Mouse (Mus musculus) inflammation-experienced regulatory T-cells, adult 6 months (primary cell): ENCODE results near the gene Panx3. TPM values are rescaled to one million over a fixed set of nuclear protein-coding genes. Genes with fewer than 3 reads are reported as not detected.

Experiments
- ATAC-seq: one replicate; pipeline ENCODE4 v1.8.0; 2017
- polyA plus RNA-seq, 3 experiments: library from polyadenylated mRNA; unstranded; fragments of 100-300 nt; shearing (Covaris generic); gene quantifications; one replicate each; pipeline ENCODE4 v1.2.1; 2017

Gene Panx3
- polyA plus RNA-seq, 3 experiments from 2014 or later: not detected

- ATAC-seq: no peak
Measured at GRCm38 (mm10) chr9:37632305-37632704, 36.7 kb downstream of the Panx3 start.

GRCm38 (mm10) chr9:37629941-37630340 is 39.1 kb downstream of the Panx3 start:
- no peak for ATAC-seq

- ATAC-seq: no peak
Measured at GRCm38 (mm10) chr9:37628581-37628980, 40.5 kb downstream of the Panx3 start.

- no peak for ATAC-seq
Measured at GRCm38 (mm10) chr9:37627263-37627662, 41.8 kb downstream of the Panx3 start.

- no peak for ATAC-seq
Measured at GRCm38 (mm10) chr9:37626103-37626567, 42.9 kb downstream of the Panx3 start.

- ATAC-seq: no peak
Measured at GRCm38 (mm10) chr9:37625641-37626040, 43.4 kb downstream of the Panx3 start.

GRCm38 (mm10) chr9:37625129-37625528 is 43.9 kb downstream of the Panx3 start:
- peak; percentile 25 for ATAC-seq

GRCm38 (mm10) chr9:37624502-37624901 is 44.5 kb downstream of the Panx3 start:
- ATAC-seq: no peak

GRCm38 (mm10) chr9:37623981-37624380 is 45.1 kb downstream of the Panx3 start:
- no peak for ATAC-seq

GRCm38 (mm10) chr9:37621290-37621689 is 47.7 kb downstream of the Panx3 start:
- ATAC-seq: no peak

- ATAC-seq: no peak
Measured at GRCm38 (mm10) chr9:37616770-37617169, 52.3 kb downstream of the Panx3 start.

GRCm38 (mm10) chr9:37615220-37615619 is 53.8 kb downstream of the Panx3 start:
- no peak for ATAC-seq

GRCm38 (mm10) chr9:37614316-37614715 is 54.7 kb downstream of the Panx3 start:
- peak; percentile 1 for ATAC-seq

- ATAC-seq: peak; percentile 13
Measured at GRCm38 (mm10) chr9:37613911-37614280, 55.1 kb downstream of the Panx3 start.

GRCm38 (mm10) chr9:37613182-37613910 is 55.7 kb downstream of the Panx3 start, which contains the start of gene Spa17:
Gene Spa17 (minus strand): TSS chr9:37613722.
- peak; percentile 89 for ATAC-seq

Other genes with a start within 250 kb of the Panx3 start
- gene Robo3, start 236.0 kb downstream of the Panx3 start, polyA plus RNA-seq: not detected
- 10 to 100 TPM in 2 of 3 experiments, 1 to 10 TPM in 1; 5.3 to 16.0 (median 11.6) TPM for gene Msantd2, start 179.9 kb downstream of the Panx3 start, polyA plus RNA-seq
- under 1 TPM in 1 of 3 experiments, not detected in 2; 0.69 TPM for gene Esam, start 141.2 kb downstream of the Panx3 start, polyA plus RNA-seq
- under 1 TPM in 1 of 3 experiments, not detected in 2; 0.54 TPM for gene Vsig2, start 130.0 kb downstream of the Panx3 start, polyA plus RNA-seq
- 10 to 100 TPM in 1 of 3 experiments, under 1 TPM in 1, not detected in 1; 0.58 to 21.3 TPM for gene Nrgn, start 116.3 kb downstream of the Panx3 start, polyA plus RNA-seq
- 10 to 100 TPM; 11.7 to 19.8 (median 13.9) TPM for gene Siae, start 113.5 kb downstream of the Panx3 start, polyA plus RNA-seq
- 1 to 10 TPM in 2 of 3 experiments, not detected in 1; 1.2 to 1.4 TPM for gene Spa17, start 55.5 kb downstream of the Panx3 start, polyA plus RNA-seq
- 100 to 1,000 TPM; 190 to 216 (median 204) TPM for gene Tbrg1, start 11.9 kb downstream of the Panx3 start, polyA plus RNA-seq
- not detected for gene Olfr160, start 47.0 kb upstream of the Panx3 start, polyA plus RNA-seq
- not detected for gene Olfr874, start 75.9 kb upstream of the Panx3 start, polyA plus RNA-seq
- not detected for gene Olfr875, start 102.6 kb upstream of the Panx3 start, polyA plus RNA-seq
- not detected for gene Olfr876, start 133.8 kb upstream of the Panx3 start, polyA plus RNA-seq
- under 1 TPM in 1 of 3 experiments, not detected in 2; 0.20 TPM for gene Olfr877, start 185.0 kb upstream of the Panx3 start, polyA plus RNA-seq
- not detected for gene Olfr145, start 227.5 kb upstream of the Panx3 start, polyA plus RNA-seq
- under 1 TPM; 0.13 to 0.27 (median 0.13) TPM for gene Olfr878, start 248.6 kb upstream of the Panx3 start, polyA plus RNA-seq